Mouse (Mus musculus) lung, postnatal 0 days (tissue): ENCODE results near the gene Carmil1. TPM values are rescaled to one million over a fixed set of nuclear protein-coding genes. Genes with fewer than 3 reads are reported as not detected.

Experiments
- ATAC-seq: fragments of 200-750 bp; cut with Nextera tagmentation; 2 replicates; pipeline ENCODE4 v1.8.0; 2017; ENCODE audit warnings: moderate library complexity
- DNase-seq: peaks from one replicate; pipeline ENCODE4 v3.0.0-alpha.2; 2016; ENCODE audit warnings: low spot score
- H3K27ac ChIP-seq: fragments of 300-500 bp; sonication (generic); 2 replicates; pipeline ENCODE4 v1.5.1; 2014; ENCODE audit warnings: antibody characterized with exemption, mild to moderate bottlenecking, low read length, mixed read lengths
- H3K27me3 ChIP-seq: fragments of 300-500 bp; sonication (generic); replicated peaks from 2 replicates; pipeline ENCODE4 v1.6.1; 2014; ENCODE audit warnings: low read length, mixed read lengths; ENCODE audit not compliant: insufficient read depth
- H3K36me3 ChIP-seq: fragments of 300-500 bp; sonication (generic); 2 replicates; pipeline ENCODE4 v1.6.1; 2014; ENCODE audit warnings: low read length, mixed read lengths; ENCODE audit not compliant: insufficient read depth
- H3K4me1 ChIP-seq: fragments of 300-500 bp; sonication (generic); 2 replicates; pipeline ENCODE4 v1.6.1; 2014; ENCODE audit warnings: antibody characterized with exemption, low read depth, low read length, mixed read lengths; ENCODE audit not compliant: insufficient read depth
- H3K4me2 ChIP-seq: fragments of 300-500 bp; sonication (generic); replicated peaks from 2 replicates; pipeline ENCODE4 v1.6.1; 2014; ENCODE audit warnings: low read depth, mild to moderate bottlenecking, low read length, moderate library complexity, mixed read lengths
- H3K4me3 ChIP-seq: fragments of 300-500 bp; sonication (generic); 2 replicates; pipeline ENCODE4 v1.5.1; 2014; ENCODE audit warnings: low read depth, low read length
- H3K9ac ChIP-seq: fragments of 300-500 bp; sonication (generic); replicated peaks from 2 replicates; pipeline ENCODE4 v1.6.1; 2014; ENCODE audit warnings: low read depth, mild to moderate bottlenecking
- H3K9me3 ChIP-seq: fragments of 300-500 bp; sonication (generic); 2 replicates; pipeline ENCODE4 v1.6.1; 2016; ENCODE audit warnings: low read length, mixed read lengths
- CTCF ChIP-seq: IDR thresholded peaks from 2 replicates; pipeline ENCODE4 v1.5.1; 2016; ENCODE audit warnings: antibody characterized with exemption, mild to moderate bottlenecking
- EP300 ChIP-seq: IDR thresholded peaks from 2 replicates; pipeline ENCODE4 v1.6.1; 2016; ENCODE audit warnings: antibody characterized with exemption, mild to moderate bottlenecking, control low read depth
- WGBS: fragments of 180-500 bp; shearing (Covaris S2); extraction: QIAGEN DNeasy Blood & Tissue Kit; methylation state at CpG from one replicate; pipeline ENCODE4 v1.1.7; 2014; 5-methylcytosine and 5-hydroxymethylcytosine counted together
- polyA plus RNA-seq: library from polyadenylated mRNA; unstranded; fragments of >200 nt; fragmentation: Nextera tagmentation; extraction: Ambion mirVana; gene quantifications from 2 replicates; pipeline ENCODE4 v1.2.1, GENCODE M21; 2015

Carmil1 gene
- polyA plus RNA-seq, 1 experiment from 2014 or later = 47.5 TPM

DNA sequence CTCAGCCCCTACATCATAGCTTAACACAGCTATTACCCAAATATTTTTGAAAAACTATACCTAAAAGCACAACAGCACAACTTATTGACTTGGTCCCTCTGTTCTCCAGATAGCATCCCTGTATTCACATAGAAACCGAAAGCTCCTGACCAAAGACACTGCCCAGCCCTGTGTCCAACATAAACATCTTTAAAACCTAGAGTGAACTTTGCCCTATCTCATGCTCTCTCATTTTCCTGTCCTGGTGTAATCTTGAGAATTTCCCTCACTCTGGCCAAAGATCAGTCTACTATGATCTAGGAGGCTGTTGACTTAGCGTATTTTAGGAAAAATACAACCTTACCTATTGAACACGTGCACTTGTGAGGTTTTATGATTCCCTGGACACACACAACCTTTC lies 187.5 kb downstream of the Carmil1 start:
- Histone ChIP-seq H3K9ac (no peak overlapping the region), H3K27ac (no peak overlapping the region), H3K36me3 (0 out of 2 replicates have a peak, but pooled peaks cover 7% of the 10 kb centered on the region), H3K9me3 (no peaks in the 10 kb centered on the region), H3K4me3 (no peak overlapping the region), H3K4me2 (no peak overlapping the region), H3K4me1 (no peaks in the 10 kb centered on the region), H3K27me3 (no peaks in the 10 kb centered on the region)
- 89% methylated on average over 3 of the region's 3 CpGs for WGBS
- DNase-seq (no peak), ATAC-seq (no peak)
- TF ChIP-seq CTCF = no peak
- no peak for TF ChIP-seq EP300

DNA sequence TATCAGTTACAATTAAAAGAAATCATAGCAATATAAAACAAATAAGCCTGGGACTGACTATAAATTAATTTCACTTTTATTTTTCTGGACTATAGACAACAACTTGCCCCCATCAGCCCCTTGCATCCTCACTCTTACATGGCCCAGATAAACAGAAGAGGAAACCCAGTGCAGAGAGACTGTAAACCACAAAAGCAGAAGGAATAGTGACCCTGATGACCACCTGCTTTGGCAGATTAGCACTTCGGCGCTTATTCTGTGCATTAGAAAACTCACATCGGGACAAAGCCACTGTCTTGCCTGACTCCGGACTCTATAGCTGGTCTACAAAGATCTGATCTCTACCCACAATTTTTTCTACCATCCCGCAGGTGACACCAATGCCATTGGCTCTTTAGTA lies 188.5 kb downstream of the Carmil1 start:
- H3K36me3 ChIP-seq = 0 out of 2 replicates have a peak, but pooled peaks cover 13% of the 10 kb centered on the region
- H3K4me1 ChIP-seq = no peaks in the 10 kb centered on the region
- H3K9ac ChIP-seq = no peak overlapping the region
- ATAC-seq (no peak), DNase-seq (no peak)
- H3K27me3 ChIP-seq = no peaks in the 10 kb centered on the region
- no peak overlapping the region for H3K4me3 ChIP-seq
- H3K9me3 ChIP-seq = no peaks in the 10 kb centered on the region
- TF ChIP-seq CTCF (no peak), EP300 (no peak)
- no peak overlapping the region for H3K4me2 ChIP-seq
- 96% methylated on average over 5 of the region's 5 CpGs for WGBS
- H3K27ac ChIP-seq = no peak overlapping the region

DNA sequence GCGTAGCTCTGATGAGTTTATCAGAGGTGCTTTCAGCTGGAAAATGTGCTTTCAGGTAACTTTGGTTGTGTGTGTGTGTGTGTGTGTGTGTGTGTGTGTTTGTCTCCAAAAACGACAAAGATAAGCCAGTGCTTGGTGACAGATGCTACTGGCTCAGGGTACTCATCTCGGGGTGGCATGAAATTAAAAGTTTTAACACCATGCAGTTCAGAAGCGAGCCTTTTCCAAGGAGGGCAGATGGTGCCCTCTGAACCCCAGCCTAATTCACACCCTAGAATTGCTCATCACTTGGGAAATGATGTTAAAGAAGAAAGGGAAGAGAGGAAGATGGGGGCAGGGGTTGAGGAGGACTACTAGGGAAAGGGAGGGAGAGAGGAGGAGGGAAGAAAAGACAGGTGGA lies 198.4 kb downstream of the Carmil1 start:
- Histone ChIP-seq H3K27me3 (no peaks in the 10 kb centered on the region), H3K9me3 (no peaks in the 10 kb centered on the region), H3K27ac (no peak overlapping the region), H3K4me1 (no peaks in the 10 kb centered on the region), H3K9ac (no peak overlapping the region), H3K36me3 (peaks cover 3% of the 10 kb centered on the region; the same call in 1 of the 2 replicates), H3K4me2 (no peak overlapping the region), H3K4me3 (no peak overlapping the region)
- DNase-seq (no peak), ATAC-seq (no peak)
- TF ChIP-seq EP300 (no peak), CTCF (no peak)
- WGBS = 69% methylated on average over 4 of the region's 4 CpGs

DNA sequence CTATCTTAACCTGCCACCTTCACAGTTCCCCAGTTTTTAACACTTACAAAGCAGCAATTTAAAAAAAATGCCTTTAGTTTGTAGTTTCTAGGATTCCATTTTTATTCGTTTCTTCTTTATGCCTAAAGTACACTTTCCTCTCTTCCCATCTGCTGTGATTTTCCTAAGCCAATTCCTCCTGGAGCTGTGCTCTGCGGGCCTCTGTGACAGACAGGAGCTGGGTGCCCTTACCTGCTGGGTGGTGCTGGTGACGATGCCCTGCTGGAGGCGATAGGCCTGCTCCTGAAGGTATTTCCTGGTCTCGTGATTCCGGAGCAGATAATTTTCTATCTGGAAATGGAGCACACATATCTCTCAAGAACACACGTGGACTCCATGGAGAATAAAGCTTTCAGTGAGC lies 198.9 kb downstream of the Carmil1 start:
- no peaks in the 10 kb centered on the region for H3K27me3 ChIP-seq
- ATAC-seq (no peak), DNase-seq (no peak)
- no peaks in the 10 kb centered on the region for H3K4me1 ChIP-seq
- TF ChIP-seq EP300 = no peak
- TF ChIP-seq CTCF = no peak
- no peaks in the 10 kb centered on the region; the same call in 1 of the 2 replicates for H3K36me3 ChIP-seq
- H3K4me2 ChIP-seq = no peak overlapping the region
- no peak overlapping the region for H3K4me3 ChIP-seq
- WGBS = 84% methylated on average over 7 of the region's 7 CpGs
- H3K9me3 ChIP-seq = no peaks in the 10 kb centered on the region
- H3K9ac ChIP-seq = no peak overlapping the region
- H3K27ac ChIP-seq = no peak overlapping the region

DNA sequence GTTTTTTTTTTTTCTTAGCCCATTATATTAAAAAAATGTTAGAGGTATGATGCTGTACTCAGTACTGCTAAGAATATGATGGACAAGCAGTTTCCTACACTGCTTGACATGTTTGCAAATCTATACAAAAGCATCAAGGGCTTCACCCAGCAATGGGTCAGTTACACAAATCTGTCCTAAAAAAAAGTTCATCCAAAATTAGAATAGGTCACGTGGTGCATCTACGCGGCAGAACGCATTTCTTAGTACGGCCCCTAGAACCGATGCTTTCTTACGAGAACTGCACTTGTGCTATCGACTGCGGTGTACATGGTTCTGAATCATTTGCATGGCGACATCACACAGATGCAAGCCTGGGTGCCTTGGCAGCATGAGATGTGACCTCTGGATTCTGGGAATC lies 208.0 kb downstream of the Carmil1 start:
- Histone ChIP-seq H3K9me3 (no peaks in the 10 kb centered on the region), H3K4me2 (no peak overlapping the region), H3K4me1 (no peaks in the 10 kb centered on the region), H3K4me3 (no peak overlapping the region), H3K27me3 (no peaks in the 10 kb centered on the region), H3K27ac (no peak overlapping the region), H3K36me3 (peaks cover 11% of the 10 kb centered on the region; the same call in 1 of the 2 replicates), H3K9ac (no peak overlapping the region)
- DNase-seq (no peak), ATAC-seq (no peak)
- WGBS = 93% methylated on average over 10 of the region's 10 CpGs
- no peak for TF ChIP-seq CTCF
- TF ChIP-seq EP300 = no peak

DNA sequence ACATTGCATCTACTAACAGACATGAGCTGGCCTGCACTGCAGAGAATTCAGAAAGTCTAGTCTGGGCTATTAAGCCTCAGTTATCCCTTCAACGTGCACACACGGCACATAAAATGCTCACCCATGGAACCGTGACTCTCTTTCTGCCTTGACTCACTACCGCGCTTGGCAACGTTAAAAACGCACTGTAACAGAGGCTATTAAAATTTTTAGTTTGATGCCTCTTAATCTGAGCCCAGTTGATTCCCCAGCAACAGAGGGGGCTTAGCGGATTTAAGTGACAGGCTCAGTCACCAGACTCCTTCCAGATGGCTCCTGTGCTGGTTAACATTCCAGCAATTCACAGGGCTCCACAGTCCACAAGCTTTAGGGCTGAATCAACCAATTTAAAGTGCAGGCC lies 213.0 kb downstream of the Carmil1 start:
- H3K4me1 ChIP-seq = no peaks in the 10 kb centered on the region
- TF ChIP-seq CTCF (no peak), EP300 (no peak)
- DNase-seq (no peak), ATAC-seq (no peak)
- H3K27ac ChIP-seq = no peak overlapping the region
- H3K4me2 ChIP-seq = no peak overlapping the region
- H3K9ac ChIP-seq = no peak overlapping the region
- WGBS = 96% methylated on average over 8 of the region's 8 CpGs
- no peak overlapping the region for H3K4me3 ChIP-seq
- peaks cover 11% of the 10 kb centered on the region; the same call in 1 of the 2 replicates for H3K36me3 ChIP-seq
- H3K27me3 ChIP-seq = no peaks in the 10 kb centered on the region
- H3K9me3 ChIP-seq = no peaks in the 10 kb centered on the region

DNA sequence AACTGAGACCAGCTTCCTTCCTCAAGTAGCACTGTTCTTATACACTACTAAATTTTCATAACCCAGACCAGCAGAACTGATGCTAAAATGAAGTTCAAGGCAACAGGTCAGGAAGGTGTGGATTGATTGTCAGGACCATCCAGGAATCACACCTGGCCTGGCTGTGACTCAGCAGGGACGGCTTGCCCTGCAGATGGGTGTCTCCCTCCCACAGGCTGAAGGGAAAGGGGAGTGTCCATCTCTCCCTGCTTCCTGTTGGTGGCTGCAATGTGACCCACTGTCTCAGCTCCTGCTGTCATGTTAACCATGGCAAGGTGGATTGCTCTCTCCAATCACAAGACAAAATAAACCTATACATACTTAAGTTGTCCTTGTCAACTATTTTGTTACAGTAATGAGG lies 215.1 kb downstream of the Carmil1 start:
- WGBS = 33% methylated on average over 1 of the region's 1 CpGs
- H3K4me1 ChIP-seq = no peaks in the 10 kb centered on the region
- H3K4me2 ChIP-seq = no peak overlapping the region
- no peaks in the 10 kb centered on the region for H3K27me3 ChIP-seq
- peaks cover 7% of the 10 kb centered on the region; the same call in 1 of the 2 replicates for H3K36me3 ChIP-seq
- TF ChIP-seq EP300 (no peak), CTCF (no peak)
- no peak for ATAC-seq
- H3K4me3 ChIP-seq = no peak overlapping the region
- no peak overlapping the region for H3K27ac ChIP-seq
- H3K9me3 ChIP-seq = no peaks in the 10 kb centered on the region
- no peak for DNase-seq
- H3K9ac ChIP-seq = no peak overlapping the region
